Mouse (Mus musculus) inflammation-experienced regulatory T-cells, adult 6 months (primary cell): ENCODE results near the gene Usp36. TPM values are rescaled to one million over a fixed set of nuclear protein-coding genes. Genes with fewer than 3 reads are reported as not detected.

ENCODE experiments used
- ATAC-seq: one replicate; pipeline ENCODE4 v1.8.0; 2017
- polyA plus RNA-seq, 3 experiments: library from polyadenylated mRNA; unstranded; fragments of 100-300 nt; shearing (Covaris generic); gene quantifications; one replicate each; pipeline ENCODE4 v1.2.1; 2017

Gene Usp36
- polyA plus RNA-seq, 3 experiments from 2014 or later: 14.3 to 24.4 (median 22.5) TPM

DNA sequence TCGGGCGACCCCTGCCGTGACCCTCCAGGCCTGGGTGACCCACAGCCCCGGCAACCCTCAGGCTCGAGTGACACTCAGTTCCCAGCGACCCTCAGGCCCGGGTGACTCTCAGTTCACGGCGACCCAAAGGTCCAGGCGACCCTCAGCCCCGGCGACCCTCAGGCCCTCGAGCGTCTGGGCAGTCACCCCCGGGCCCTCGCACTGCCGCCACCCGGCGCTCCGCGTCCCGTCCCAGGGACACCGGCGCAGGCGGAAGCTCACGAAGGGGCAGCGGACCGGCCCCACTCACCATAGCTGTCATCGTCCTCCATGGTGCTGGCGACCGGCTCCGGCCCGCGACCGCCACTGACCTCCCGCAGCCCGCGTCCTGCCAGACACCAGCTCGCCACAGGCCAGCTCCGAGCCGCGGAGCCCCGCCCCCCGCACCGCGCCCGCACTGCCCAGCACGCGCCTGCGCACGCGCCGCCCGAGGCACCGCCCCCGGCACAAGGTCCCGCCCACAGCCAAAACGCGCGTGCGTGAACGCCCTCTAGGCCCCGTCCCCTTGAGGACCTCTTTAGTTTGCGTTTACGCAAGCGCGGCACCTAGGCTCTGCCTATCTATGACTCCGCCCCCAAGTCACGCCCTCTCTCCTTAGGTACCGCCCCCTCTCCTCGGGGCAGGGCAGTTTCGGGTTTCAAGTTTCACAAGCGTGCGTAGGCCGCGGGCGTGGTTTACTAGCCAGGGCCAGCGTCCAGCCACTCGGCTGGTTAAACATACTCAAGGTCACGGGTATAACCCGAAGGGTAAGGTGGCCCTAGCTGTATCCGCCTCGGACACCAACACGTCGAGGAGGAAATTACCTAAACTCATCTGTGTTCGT lies 41.7 kb downstream of the Usp36 start, which contains the start of gene Cyth1:
Gene Cyth1 (minus strand): TSS at position 443 of the 862 bp plus-strand sequence.
- peak; percentile 84 for ATAC-seq

GRCm38 (mm10) chr11:118247359-118248095 lies 42.5 kb downstream of the Usp36 start:
- no peak for ATAC-seq

DNA sequence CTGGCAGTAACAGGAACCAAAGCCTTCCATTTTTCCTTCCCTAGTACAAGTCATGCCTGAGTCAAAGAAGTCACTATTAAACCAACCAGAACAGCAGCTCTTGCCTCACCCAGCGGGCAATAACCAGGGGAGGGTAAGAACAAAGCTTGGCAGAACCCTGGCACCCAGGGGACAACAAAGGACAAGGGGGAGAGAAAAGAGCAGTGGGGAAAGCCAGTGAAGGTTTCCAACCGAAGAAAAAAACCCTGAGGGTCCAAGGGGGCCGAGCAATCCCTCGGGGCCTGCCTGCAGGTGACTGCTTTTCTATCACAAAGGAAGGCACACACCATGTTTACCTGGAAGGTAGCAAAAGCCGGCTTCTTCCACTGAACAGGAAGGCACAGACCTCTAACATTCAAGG lies 43.3 kb downstream of the Usp36 start:
- ATAC-seq: no peak

- ATAC-seq: peak; percentile 50
Measured at GRCm38 (mm10) chr11:118245130-118245529, 44.9 kb downstream of the Usp36 start.

- no peak for ATAC-seq
Measured at GRCm38 (mm10) chr11:118243627-118244261, 46.3 kb downstream of the Usp36 start.

DNA sequence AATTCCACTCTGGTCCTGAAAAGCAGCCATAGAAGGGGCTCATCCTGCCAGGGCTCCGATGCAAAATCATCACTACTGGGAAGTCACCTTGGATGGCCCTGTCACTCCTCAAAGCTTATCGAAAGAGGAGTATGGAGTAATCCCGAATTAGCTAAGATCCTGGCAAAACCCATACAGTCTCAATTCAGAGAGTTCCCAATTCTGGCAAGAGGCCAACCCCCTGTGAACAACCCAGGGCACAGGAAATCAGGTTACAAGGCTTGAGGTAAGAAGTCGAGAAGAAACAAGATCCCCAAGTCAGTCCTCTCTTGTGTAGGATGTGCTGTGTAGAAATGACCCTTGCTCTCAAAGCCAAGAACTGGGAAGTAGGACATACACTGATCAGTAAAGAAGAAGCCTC lies 47.5 kb downstream of the Usp36 start:
- ATAC-seq: peak; percentile 18

- ATAC-seq: peak; percentile 30
Measured at GRCm38 (mm10) chr11:118240388-118240787, 49.7 kb downstream of the Usp36 start.

DNA sequence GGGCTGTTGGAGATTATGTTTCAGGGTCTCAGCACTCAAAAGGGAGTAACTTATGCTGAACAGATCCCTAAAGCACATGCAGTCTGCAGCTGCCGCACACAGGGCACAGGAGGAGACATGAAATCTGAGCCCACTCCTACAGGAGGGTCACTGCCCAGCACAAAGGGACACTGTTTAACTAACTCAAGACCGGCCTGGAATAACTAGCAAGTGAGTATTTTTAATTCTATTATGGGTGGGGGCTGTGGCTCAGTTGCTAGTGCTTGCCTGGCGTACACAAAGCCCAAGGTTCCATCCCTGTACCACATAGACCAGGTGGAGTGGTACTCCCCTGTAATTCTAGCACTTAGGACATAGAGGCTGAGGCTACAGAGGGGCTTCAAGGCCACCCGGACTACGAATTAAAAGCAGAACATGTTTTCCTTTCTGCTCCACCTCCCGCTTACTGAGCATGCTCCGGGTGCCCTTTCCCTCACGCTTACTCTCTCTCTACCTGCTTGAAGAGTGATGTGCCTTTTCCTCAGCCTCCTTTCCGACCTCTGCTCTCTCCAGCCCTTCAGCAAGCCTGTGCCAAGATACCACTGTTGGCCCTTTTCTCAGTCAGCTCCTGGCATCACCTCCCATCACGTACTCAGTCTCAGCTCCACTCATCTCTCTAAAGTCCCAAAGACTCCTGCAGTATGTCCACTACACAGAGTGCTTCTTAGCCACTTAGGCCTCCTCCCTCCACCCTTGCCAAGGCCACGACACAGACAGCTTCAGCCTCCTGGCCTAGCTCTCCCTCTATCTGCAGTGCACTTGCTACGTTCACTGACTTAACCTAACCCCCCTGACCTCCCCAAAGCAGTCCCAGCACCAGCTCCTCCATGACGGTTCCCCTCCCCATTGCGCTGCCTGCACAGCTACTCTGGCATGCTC lies 50.5 kb downstream of the Usp36 start:
- ATAC-seq: no peak

GRCm38 (mm10) chr11:118236520-118237190 lies 53.4 kb downstream of the Usp36 start:
- ATAC-seq: peak; percentile 18

GRCm38 (mm10) chr11:118234929-118235328 lies 55.1 kb downstream of the Usp36 start:
- no peak for ATAC-seq

- ATAC-seq: no peak
Measured at GRCm38 (mm10) chr11:118234500-118234899, 55.5 kb downstream of the Usp36 start.

DNA sequence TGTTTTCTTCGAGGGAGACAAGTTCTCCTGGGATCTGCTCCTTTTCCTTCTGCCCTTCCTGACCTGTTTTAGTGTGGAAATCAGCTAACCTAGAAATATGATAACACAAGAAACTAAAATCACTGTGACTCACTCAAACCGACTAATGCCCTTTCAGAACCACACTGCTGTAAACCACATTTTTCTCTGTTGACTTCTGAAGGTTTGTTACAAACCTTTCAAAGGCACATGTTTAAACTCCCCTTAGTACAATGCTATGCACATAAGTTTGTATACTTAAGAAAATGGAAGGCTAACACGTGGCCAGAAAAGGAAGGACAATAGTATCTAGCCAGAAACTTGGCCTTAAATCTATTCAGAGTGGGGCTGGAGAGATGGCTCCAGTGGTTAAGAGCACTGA lies 56.1 kb downstream of the Usp36 start:
- no peak for ATAC-seq

GRCm38 (mm10) chr11:118232314-118232831 lies 57.7 kb downstream of the Usp36 start:
- peak; percentile 77 for ATAC-seq

GRCm38 (mm10) chr11:118229941-118230340 lies 60.1 kb downstream of the Usp36 start:
- ATAC-seq: no peak

- ATAC-seq: peak; percentile 46
Measured at GRCm38 (mm10) chr11:118227650-118228049, 62.4 kb downstream of the Usp36 start.

GRCm38 (mm10) chr11:118226850-118227249 lies 63.2 kb downstream of the Usp36 start:
- ATAC-seq: peak; percentile 14

DNA sequence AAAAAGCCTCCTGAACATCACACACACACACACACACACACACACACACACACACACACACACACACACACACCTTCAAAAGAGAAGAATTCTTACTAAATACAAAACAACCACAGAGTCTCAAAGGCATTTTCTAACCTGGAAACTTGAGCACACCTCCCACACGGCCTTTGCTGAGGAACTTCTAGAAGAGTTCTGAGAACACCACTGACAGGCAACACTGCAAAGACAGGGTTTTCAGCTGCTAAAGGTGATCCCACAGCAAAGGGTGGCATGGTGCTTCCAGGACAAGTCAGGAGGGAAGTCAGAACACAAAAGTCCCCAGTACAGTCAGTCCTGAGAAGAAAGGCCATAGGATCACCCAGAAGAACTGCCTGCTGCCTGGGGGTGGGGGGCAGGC lies 64.2 kb downstream of the Usp36 start:
- ATAC-seq: peak; percentile 19

GRCm38 (mm10) chr11:118225056-118225836 lies 64.8 kb downstream of the Usp36 start:
- no peak for ATAC-seq

GRCm38 (mm10) chr11:118223416-118224067 lies 66.5 kb downstream of the Usp36 start:
- no peak for ATAC-seq

- peak; percentile 16 for ATAC-seq
Measured at GRCm38 (mm10) chr11:118222917-118223316, 67.1 kb downstream of the Usp36 start.
